28 mouse cellular contexts compared by ENCODE assay signal in the genomic region with DNA sequence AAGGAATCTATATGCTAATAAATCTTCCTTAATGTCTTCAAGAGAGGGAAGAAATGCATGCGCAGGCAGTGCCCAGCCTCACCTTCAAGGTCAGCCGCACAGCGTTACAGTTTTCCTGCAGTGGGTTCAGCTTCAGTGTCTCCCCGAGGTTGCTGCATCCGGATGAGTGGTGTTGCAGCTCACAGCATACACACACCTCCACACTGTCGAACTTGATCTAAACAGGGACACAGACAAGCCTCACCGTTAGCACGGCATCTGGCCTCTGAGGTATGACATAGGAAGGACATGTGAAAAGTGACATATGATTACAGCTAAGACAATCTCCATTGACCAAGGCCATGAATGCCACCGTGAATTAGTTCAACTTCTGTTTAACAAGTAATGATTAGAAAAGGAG. TPM values are rescaled to one million over a fixed set of nuclear protein-coding genes. Genes with fewer than 3 reads are reported as not detected.
A peak's percentile ranks its signal among the peaks of the same experiment; 100 is the strongest.
DNase-seq lines count a peak whose midpoint lies in the region; ATAC-seq lines count a peak whose summit lies in the region.
"Had no signal": no experiment of that assay in that cellular context is flagged by ENCODE, and none has a peak within 500 bp of the region (broad histone marks: within the 10 kb centered on the region; RNA-seq: fewer than 3 reads in every experiment).

No protein-coding gene starts in this region.

- H3K27ac ChIP-seq in neural tube, embryonic 13.5 days (replicated peaks), result peak overlapping the region; percentile 42
- H3K27ac ChIP-seq in neural tube, embryonic 15.5 days (replicated peaks), result no peak overlapping the region
- no peak overlapping the region for H3K27ac ChIP-seq in limb, embryonic 10.5 days
- H3K27ac ChIP-seq: embryonic facial prominence, embryonic 10.5 days; embryonic facial prominence, embryonic 13.5 days; forebrain, embryonic 13.5 days; heart, embryonic 15.5 days; hindbrain, embryonic 10.5 days; hindbrain, embryonic 13.5 days had no signal

- no peaks in the 10 kb centered on the region for H3K36me3 ChIP-seq in neural tube, embryonic 13.5 days
- H3K36me3 ChIP-seq in neural tube, embryonic 15.5 days, result no peaks in the 10 kb centered on the region
- H3K36me3 ChIP-seq in limb, embryonic 10.5 days, result no peaks in the 10 kb centered on the region
- H3K36me3 ChIP-seq: embryonic facial prominence, embryonic 10.5 days; embryonic facial prominence, embryonic 13.5 days; G1E; heart, embryonic 12.5 days; heart, embryonic 15.5 days; hindbrain, embryonic 10.5 days; hindbrain, embryonic 13.5 days had no signal

- WGBS in neural tube, embryonic 13.5 days, result 73% methylated on average over 9 of the region's 9 CpGs
- WGBS in neural tube, embryonic 15.5 days, result 79% methylated on average over 9 of the region's 9 CpGs
- 85% methylated on average over 9 of the region's 9 CpGs for WGBS in limb, embryonic 10.5 days

- H3K9me3 ChIP-seq in neural tube, embryonic 13.5 days, result no peaks in the 10 kb centered on the region
- H3K9me3 ChIP-seq in neural tube, embryonic 15.5 days (replicated peaks), result no peaks in the 10 kb centered on the region
- no peaks in the 10 kb centered on the region for H3K9me3 ChIP-seq in limb, embryonic 10.5 days (replicated peaks)
- H3K9me3 ChIP-seq: embryonic facial prominence, embryonic 10.5 days; embryonic facial prominence, embryonic 13.5 days; forebrain, embryonic 13.5 days; heart, embryonic 12.5 days; heart, embryonic 15.5 days; hindbrain, embryonic 10.5 days; hindbrain, embryonic 13.5 days had no signal

- no peak for ATAC-seq in neural tube, embryonic 13.5 days (ENCODE audit: low read depth)
- no peak for ATAC-seq in neural tube, embryonic 15.5 days (ENCODE audit: low FRiP score)
- ATAC-seq: forebrain, embryonic 13.5 days; forebrain, embryonic 16.5 days; Patski had no signal

- no peak overlapping the region for H3K4me3 ChIP-seq in neural tube, embryonic 13.5 days
- H3K4me3 ChIP-seq in neural tube, embryonic 15.5 days (replicated peaks), result no peak overlapping the region
- H3K4me3 ChIP-seq in limb, embryonic 10.5 days, result no peak overlapping the region
- H3K4me3 ChIP-seq: embryonic facial prominence, embryonic 10.5 days; embryonic facial prominence, embryonic 13.5 days; erythroblast, embryonic 14.5 days; forebrain, embryonic 13.5 days; heart, embryonic 12.5 days; heart, embryonic 15.5 days; hindbrain, embryonic 10.5 days; hindbrain, embryonic 13.5 days had no signal

- no peaks in the 10 kb centered on the region for H3K27me3 ChIP-seq in neural tube, embryonic 13.5 days
- H3K27me3 ChIP-seq in neural tube, embryonic 15.5 days (replicated peaks), result no peaks in the 10 kb centered on the region
- no peaks in the 10 kb centered on the region for H3K27me3 ChIP-seq in limb, embryonic 10.5 days (ENCODE audit: low read depth, poor library complexity, severe bottlenecking)
- H3K27me3 ChIP-seq: CH12.LX; embryonic facial prominence, embryonic 13.5 days; forebrain, embryonic 13.5 days; heart, embryonic 12.5 days; heart, embryonic 15.5 days; hindbrain, embryonic 13.5 days; Patski had no signal

- H3K4me2 ChIP-seq in neural tube, embryonic 13.5 days, result no peak overlapping the region
- H3K4me2 ChIP-seq in neural tube, embryonic 15.5 days, result no peak overlapping the region
- H3K4me2 ChIP-seq: embryonic facial prominence, embryonic 13.5 days; forebrain, embryonic 13.5 days; heart, embryonic 12.5 days; heart, embryonic 15.5 days; hindbrain, embryonic 13.5 days had no signal

- H3K9ac ChIP-seq in neural tube, embryonic 13.5 days, result no peak overlapping the region
- H3K9ac ChIP-seq in neural tube, embryonic 15.5 days (replicated peaks), result no peak overlapping the region
- H3K9ac ChIP-seq: embryonic facial prominence, embryonic 13.5 days; forebrain, embryonic 13.5 days; heart, embryonic 12.5 days; heart, embryonic 15.5 days; hindbrain, embryonic 13.5 days had no signal

- peak; percentile 76 for DNase-seq in heart, adult 11 months
- DNase-seq in heart, adult 18-20 months, result no peak
- DNase-seq in limb, embryonic 10.5 days (ENCODE audit: low spot score), result peak; percentile 20
- no peak for DNase-seq in ovary, adult 18-20 months (ENCODE audit: low spot score)
- DNase-seq: adrenal gland, postnatal 10 days; adrenal gland, postnatal 36 days; B cell, adult 2 months; cerebellum, adult 18-20 months; cerebellum, adult 9-10 months; cerebellum, postnatal 14 days; gastrocnemius, postnatal 10 days; gastrocnemius, postnatal 36 days; heart, postnatal 10 days; heart, postnatal 36 days had no signal

- peaks cover 5% of the 10 kb centered on the region; the same call in 1 of the 2 replicates for H3K4me1 ChIP-seq in neural tube, embryonic 13.5 days (replicated peaks)
- H3K4me1 ChIP-seq in neural tube, embryonic 15.5 days, result no peaks in the 10 kb centered on the region
- H3K4me1 ChIP-seq in limb, embryonic 10.5 days, result no peaks in the 10 kb centered on the region
- H3K4me1 ChIP-seq: embryonic facial prominence, embryonic 10.5 days; embryonic facial prominence, embryonic 13.5 days; forebrain, embryonic 13.5 days; heart, embryonic 12.5 days; heart, embryonic 15.5 days; hindbrain, embryonic 10.5 days; hindbrain, embryonic 13.5 days had no signal

RNA-seq across cellular contexts. Expression of a gene that starts 53.1 kb away (rescaled TPM):
- 1 to 10 TPM; 3.1 to 3.3 TPM for total RNA-seq in heart, adult 18-20 months (2021)
- 9.7 and 10.4 TPM in 2 replicates for polyA plus RNA-seq in neural tube, embryonic 13.5 days (2015; fragmentation: Nextera tagmentation; extraction: Ambion mirVana)
- polyA plus RNA-seq in neural tube, embryonic 15.5 days (2015; fragmentation: Nextera tagmentation; extraction: Ambion mirVana), result 10.0 and 10.9 TPM in 2 replicates
- 9.9 and 10.2 TPM in 2 replicates for polyA plus RNA-seq in limb, embryonic 10.5 days (2016; fragmentation: Nextera tagmentation; extraction: Ambion mirVana)

Comparison
In these comparisons a context has a peak if more than half of its experiments do, and no peak if none do; other contexts are left out.
1. DNase-seq: peak in heart, adult 11 months (single experiment) and limb, embryonic 10.5 days (single experiment); none in heart, adult 18-20 months (0 of 2) and ovary, adult 18-20 months (single experiment).